Mouse (Mus musculus) forebrain, embryonic 11.5 days (tissue): ENCODE measurements around the gene Txndc8. TPM values are rescaled to one million over a fixed set of nuclear protein-coding genes. Genes with fewer than 3 reads are reported as not detected.

Source experiments
- ATAC-seq: fragments of 200-750 bp; cut with Nextera tagmentation; replicated peaks from 2 replicates; pipeline ENCODE4 v1.8.0; 2017; ENCODE audit warnings: moderate TSS enrichment; ENCODE audit not compliant: low FRiP score
- DNase-seq: peaks from one replicate; pipeline ENCODE4 v3.0.0-alpha.2; 2017; ENCODE audit warnings: low spot score
- H3K27ac ChIP-seq: fragments of 300-500 bp; sonication (generic); 2 replicates; pipeline ENCODE4 v1.5.1; 2014; ENCODE audit warnings: low read depth, low read length
- H3K27me3 ChIP-seq: fragments of 300-500 bp; sonication (generic); 2 replicates; pipeline ENCODE4 v1.6.1; 2014; ENCODE audit warnings: mild to moderate bottlenecking, low read length, mixed read lengths; ENCODE audit not compliant: control insufficient read depth, insufficient read depth
- H3K36me3 ChIP-seq: fragments of 300-500 bp; sonication (generic); 2 replicates; pipeline ENCODE4 v1.6.1; 2014; ENCODE audit warnings: mild to moderate bottlenecking, low read length, moderate library complexity, mixed read lengths; ENCODE audit not compliant: control insufficient read depth, insufficient read depth
- H3K4me1 ChIP-seq: fragments of 300-500 bp; sonication (generic); replicated peaks from 2 replicates; pipeline ENCODE4 v1.6.1; 2014; ENCODE audit warnings: low read length, mixed read lengths; ENCODE audit not compliant: control insufficient read depth, insufficient read depth
- H3K4me2 ChIP-seq: fragments of 300-500 bp; sonication (generic); 2 replicates; pipeline ENCODE4 v1.6.1; 2014; ENCODE audit warnings: low read depth, mild to moderate bottlenecking, low read length, moderate library complexity, mixed read lengths; ENCODE audit not compliant: severe bottlenecking
- H3K4me3 ChIP-seq: fragments of 300-500 bp; sonication (generic); 2 replicates; pipeline ENCODE4 v1.5.1; 2014; ENCODE audit warnings: low read depth, low read length
- H3K9ac ChIP-seq: fragments of 300-500 bp; sonication (generic); 2 replicates; pipeline ENCODE4 v1.6.1; 2014; ENCODE audit warnings: low read length
- H3K9me3 ChIP-seq: fragments of 300-500 bp; sonication (generic); 2 replicates; pipeline ENCODE4 v1.6.1; 2016; ENCODE audit warnings: low read length, mixed read lengths; ENCODE audit not compliant: control insufficient read depth
- WGBS: fragments of 180-500 bp; shearing (Covaris S2); extraction: QIAGEN DNeasy Blood & Tissue Kit; methylation state at CpG from one replicate; pipeline ENCODE4 v1.1.7; 2014; 5-methylcytosine and 5-hydroxymethylcytosine counted together
- polyA plus RNA-seq: library from polyadenylated mRNA; unstranded; fragments of >200 nt; fragmentation: Nextera tagmentation; extraction: Ambion mirVana; gene quantifications from 2 replicates; pipeline ENCODE4 v1.2.1, GENCODE M21; 2014

Gene Txndc8
- polyA plus RNA-seq, 1 experiment from 2014 or later, result not detected

GRCm38 (mm10) chr4:57964143-57964542 is 44.8 kb downstream of the Txndc8 start:
- Histone ChIP-seq H3K4me1 (no peaks in the 10 kb centered on the region), H3K36me3 (no peaks in the 10 kb centered on the region), H3K27ac (no peak overlapping the region), H3K4me2 (no peak overlapping the region), H3K9me3 (no peaks in the 10 kb centered on the region), H3K4me3 (no peak overlapping the region), H3K27me3 (no peaks in the 10 kb centered on the region), H3K9ac (no peak overlapping the region)
- ATAC-seq (no peak), DNase-seq (no peak)
- 65% methylated on average over 1 of the region's 1 CpGs for WGBS

- no peaks in the 10 kb centered on the region for H3K27me3 ChIP-seq
- H3K4me2 ChIP-seq, result no peak overlapping the region
- H3K9me3 ChIP-seq, result no peaks in the 10 kb centered on the region
- H3K4me3 ChIP-seq, result no peak overlapping the region
- no peak overlapping the region for H3K27ac ChIP-seq
- no peak overlapping the region for H3K9ac ChIP-seq
- H3K4me1 ChIP-seq, result peaks cover 3% of the 10 kb centered on the region; the same call in 1 of the 2 replicates
- ATAC-seq, result no peak
- DNase-seq, result no peak
- H3K36me3 ChIP-seq, result no peaks in the 10 kb centered on the region
- whole genome bisulfite sequencing, result 87% methylated on average over 8 of the region's 8 CpGs
These were observed 49.9 kb downstream of the Txndc8 start for GRCm38 (mm10) chr4:57959056-57959455.

GRCm38 (mm10) chr4:57958098-57958497 is 50.8 kb downstream of the Txndc8 start:
- Histone ChIP-seq H3K36me3 (no peaks in the 10 kb centered on the region), H3K27ac (no peak overlapping the region), H3K4me1 (peaks cover 3% of the 10 kb centered on the region; the same call in 1 of the 2 replicates), H3K9me3 (no peaks in the 10 kb centered on the region), H3K4me3 (no peak overlapping the region), H3K9ac (no peak overlapping the region), H3K4me2 (no peak overlapping the region), H3K27me3 (no peaks in the 10 kb centered on the region)
- WGBS, result 79% methylated on average over 9 of the region's 9 CpGs
- no peak for ATAC-seq
- no peak for DNase-seq

- H3K4me3 ChIP-seq, result peak overlapping the region; percentile 79
- H3K9ac ChIP-seq, result peak overlapping the region; percentile 46
- WGBS, result 50% methylated on average over 11 of the region's 11 CpGs
- H3K27ac ChIP-seq, result peak overlapping the region; percentile 70; the same call in 1 of the 2 replicates
- H3K9me3 ChIP-seq, result no peaks in the 10 kb centered on the region
- DNase-seq, result no peak
- ATAC-seq, result no peak
- no peaks in the 10 kb centered on the region for H3K27me3 ChIP-seq
- H3K4me2 ChIP-seq, result peak overlapping the region; percentile 69
- H3K36me3 ChIP-seq, result no peaks in the 10 kb centered on the region
- peaks cover 3% of the 10 kb centered on the region; the same call in 1 of the 2 replicates for H3K4me1 ChIP-seq
These were observed 51.5 kb downstream of the Txndc8 start for GRCm38 (mm10) chr4:57957200-57958085.

- peak within 1 kb of the TSS; percentile 82 for H3K27ac ChIP-seq
- peak within 1 kb of the TSS; percentile 69 for H3K4me2 ChIP-seq
- peaks cover 4% of the 10 kb centered on the region for H3K36me3 ChIP-seq
- ATAC-seq (peak; percentile 98), DNase-seq (peak; percentile 99)
- WGBS, result under 1% methylated on average over 67 of the region's 71 CpGs
- no peaks in the 10 kb centered on the region for H3K27me3 ChIP-seq
- H3K4me1 ChIP-seq, result peaks cover 3% of the 10 kb centered on the region; the same call in 1 of the 2 replicates
- peak within 1 kb of the TSS; percentile 79 for H3K4me3 ChIP-seq
- H3K9ac ChIP-seq, result peak within 1 kb of the TSS; percentile 88
- peaks cover 3% of the 10 kb centered on the region; the same call in 1 of the 2 replicates for H3K9me3 ChIP-seq
These were observed 52.6 kb downstream of the Txndc8 start, which contains the start of gene Txn1 for GRCm38 (mm10) chr4:57956029-57956960. Gene Txn1 (minus strand): TSS chr4:57956411.

- H3K4me3 ChIP-seq, result peak overlapping the region; percentile 79
- ATAC-seq, result peak; percentile 43
- peak; percentile 84 for DNase-seq
These were observed 53.4 kb downstream of the Txndc8 start for GRCm38 (mm10) chr4:57955544-57955958.

GRCm38 (mm10) chr4:57954991-57955390 is 53.9 kb downstream of the Txndc8 start:
- Histone ChIP-seq H3K9me3 (peaks cover 3% of the 10 kb centered on the region; the same call in 1 of the 2 replicates), H3K4me1 (peaks cover 3% of the 10 kb centered on the region; the same call in 1 of the 2 replicates), H3K27ac (no peak overlapping the region), H3K9ac (peak overlapping the region; percentile 88), H3K4me2 (peak overlapping the region; percentile 66), H3K27me3 (no peaks in the 10 kb centered on the region), H3K4me3 (peak overlapping the region; percentile 79), H3K36me3 (peaks cover 9% of the 10 kb centered on the region)
- ATAC-seq (no peak), DNase-seq (no peak)
- 71% methylated on average over 8 of the region's 8 CpGs for WGBS

More at GRCm38 (mm10) chr4:57955544-57955958, 53.4 kb downstream of the Txndc8 start:
- WGBS, result under 1% methylated on average over 25 of the region's 25 CpGs
- peaks cover 9% of the 10 kb centered on the region for H3K36me3 ChIP-seq
- peak overlapping the region; percentile 66 for H3K4me2 ChIP-seq
- H3K9me3 ChIP-seq, result peaks cover 3% of the 10 kb centered on the region; the same call in 1 of the 2 replicates
- no peaks in the 10 kb centered on the region for H3K27me3 ChIP-seq
- H3K27ac ChIP-seq, result peak overlapping the region; percentile 82
- peak overlapping the region; percentile 88 for H3K9ac ChIP-seq
- peaks cover 3% of the 10 kb centered on the region; the same call in 1 of the 2 replicates for H3K4me1 ChIP-seq

- Histone ChIP-seq H3K9me3 (peaks cover 3% of the 10 kb centered on the region; the same call in 1 of the 2 replicates), H3K36me3 (peaks cover 9% of the 10 kb centered on the region), H3K27me3 (no peaks in the 10 kb centered on the region), H3K27ac (no peak overlapping the region), H3K9ac (no peak overlapping the region), H3K4me3 (peak overlapping the region; percentile 79; the same call in 1 of the 2 replicates), H3K4me2 (peak overlapping the region; percentile 66), H3K4me1 (peaks cover 3% of the 10 kb centered on the region; the same call in 1 of the 2 replicates)
- DNase-seq (no peak), ATAC-seq (no peak)
- WGBS, result 76% methylated on average over 6 of the region's 6 CpGs
These were observed 54.3 kb downstream of the Txndc8 start for GRCm38 (mm10) chr4:57954580-57954979.
